Mouse (Mus musculus): ENCODE data around the gene Myo1b. TPM values are rescaled to one million over a fixed set of nuclear protein-coding genes. Genes with fewer than 3 reads are reported as not detected.

The Myo1b gene
- polyA plus RNA-seq, 1 experiment from 2014 or later: 88.8 TPM

DNA sequence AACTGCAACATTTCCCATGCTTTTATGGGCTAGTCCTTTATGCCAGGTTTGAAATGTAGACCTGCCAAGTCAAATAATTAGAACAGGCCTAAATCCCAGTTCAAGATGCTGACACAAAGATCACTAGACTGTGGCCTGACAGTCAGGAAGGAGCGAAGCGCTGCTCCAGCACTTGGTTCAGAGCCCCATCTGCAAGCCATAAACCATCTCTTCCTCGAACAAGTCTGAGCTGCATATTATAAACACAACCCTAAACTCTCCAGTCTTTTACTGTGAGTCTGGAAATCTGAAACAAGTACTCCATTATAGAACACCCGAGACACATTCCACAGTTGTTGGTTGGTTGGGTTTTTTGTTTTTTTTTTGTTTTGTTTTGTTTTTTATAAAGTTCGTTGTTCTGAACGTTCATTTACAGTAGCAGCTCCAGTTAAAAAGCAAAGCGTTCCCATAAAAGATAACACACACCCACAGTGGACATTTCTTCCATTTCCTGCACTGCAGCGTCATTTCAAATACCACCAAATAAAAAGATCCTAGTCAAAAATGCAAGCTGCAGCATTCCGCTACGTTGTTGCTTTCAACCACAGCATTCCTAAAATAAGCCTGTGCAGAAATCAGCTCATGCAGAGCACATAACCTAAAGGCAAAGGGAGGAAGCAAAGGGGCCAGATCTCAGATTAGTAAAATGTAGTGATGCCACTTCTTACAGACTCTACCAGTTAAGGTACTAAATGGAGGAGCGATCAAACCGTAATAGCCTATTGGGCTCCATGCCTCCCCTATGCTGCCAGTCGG is 94.0 kb downstream of the Myo1b start:
- Histone ChIP-seq H3K27ac (ENCODE audit: low read depth, low read length) (no peak overlapping the region), H3K4me2 (replicated peaks; ENCODE audit: low read depth, low read length) (no peak overlapping the region), H3K27me3 (ENCODE audit: control insufficient read depth, insufficient read depth, low read length) (no peaks in the 10 kb centered on the region), H3K4me1 (ENCODE audit: control insufficient read depth, insufficient read depth, low read length) (0 out of 2 replicates have a peak, but pooled peaks cover 4% of the 10 kb centered on the region), H3K9me3 (ENCODE audit: control insufficient read depth, low read length) (no peaks in the 10 kb centered on the region), H3K36me3 (ENCODE audit: control insufficient read depth, insufficient read depth, low read length) (peaks cover 3% of the 10 kb centered on the region; the same call in 1 of the 2 replicates), H3K4me3 (ENCODE audit: low read length) (no peak overlapping the region), H3K9ac (ENCODE audit: low read depth, low read length) (no peak overlapping the region)
- WGBS: 58% methylated on average over 13 of the region's 13 CpGs
- 0 out of 2 replicates have a peak, but pooled peaks have one; percentile 39 for ATAC-seq (ENCODE audit: low FRiP score, low TSS enrichment)

DNA sequence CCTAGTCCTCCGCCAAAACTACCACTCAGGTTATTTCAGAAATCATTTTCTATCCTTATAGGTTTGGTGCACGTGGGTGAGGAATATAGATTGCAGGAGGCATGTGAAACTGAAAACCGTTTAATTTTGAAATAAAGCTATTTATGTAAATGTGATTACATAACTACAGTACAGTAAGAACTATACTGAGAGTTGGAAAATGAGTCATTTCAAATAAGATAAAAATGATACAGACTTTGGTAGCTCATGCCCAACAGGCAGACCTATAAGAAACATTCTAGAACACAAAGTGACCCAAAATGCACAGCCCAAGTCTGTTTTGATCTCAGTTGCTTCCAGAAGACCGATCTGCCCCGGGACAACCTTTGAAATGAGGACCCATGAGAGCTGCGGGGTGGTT is 95.4 kb downstream of the Myo1b start:
- Histone ChIP-seq H3K4me1 (ENCODE audit: control insufficient read depth, insufficient read depth, low read length) (0 out of 2 replicates have a peak, but pooled peaks cover 4% of the 10 kb centered on the region), H3K4me2 (replicated peaks; ENCODE audit: low read depth, low read length) (no peak overlapping the region), H3K27me3 (ENCODE audit: control insufficient read depth, insufficient read depth, low read length) (no peaks in the 10 kb centered on the region), H3K27ac (ENCODE audit: low read depth, low read length) (no peak overlapping the region), H3K9me3 (ENCODE audit: control insufficient read depth, low read length) (no peaks in the 10 kb centered on the region), H3K9ac (ENCODE audit: low read depth, low read length) (no peak overlapping the region), H3K36me3 (ENCODE audit: control insufficient read depth, insufficient read depth, low read length) (peaks cover 3% of the 10 kb centered on the region; the same call in 1 of the 2 replicates), H3K4me3 (ENCODE audit: low read length) (no peak overlapping the region)
- no peak for ATAC-seq (ENCODE audit: low FRiP score, low TSS enrichment)
- WGBS: 93% methylated on average over 6 of the region's 6 CpGs

DNA sequence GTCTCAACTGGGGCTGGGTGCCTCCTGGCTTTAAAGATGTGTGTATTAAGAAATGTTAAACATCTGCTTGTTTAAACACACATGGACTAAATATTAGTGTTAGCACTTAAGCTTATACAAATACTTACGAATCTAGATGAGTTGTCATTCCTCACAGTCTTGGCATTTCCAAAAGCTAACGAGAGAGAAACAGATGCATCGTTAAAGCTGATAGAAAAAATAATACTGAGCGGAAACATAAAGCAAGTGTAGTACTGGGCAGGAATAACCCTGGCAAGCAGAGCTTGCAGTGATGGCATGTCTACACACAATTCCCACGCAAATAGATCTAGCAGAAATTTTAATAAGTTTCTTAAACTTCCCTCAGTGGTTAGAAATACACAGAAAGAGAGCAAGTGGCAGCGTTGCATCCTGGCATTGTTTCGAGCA is 95.8 kb downstream of the Myo1b start:
- no peaks in the 10 kb centered on the region for H3K27me3 ChIP-seq (ENCODE audit: control insufficient read depth, insufficient read depth, low read length)
- 0 out of 2 replicates have a peak, but pooled peaks cover 4% of the 10 kb centered on the region for H3K4me1 ChIP-seq (ENCODE audit: control insufficient read depth, insufficient read depth, low read length)
- ATAC-seq (ENCODE audit: low FRiP score, low TSS enrichment): no peak
- no peak overlapping the region for H3K4me3 ChIP-seq (ENCODE audit: low read length)
- WGBS: 78% methylated on average over 7 of the region's 7 CpGs
- peaks cover 3% of the 10 kb centered on the region; the same call in 1 of the 2 replicates for H3K36me3 ChIP-seq (ENCODE audit: control insufficient read depth, insufficient read depth, low read length)
- no peak overlapping the region for H3K4me2 ChIP-seq (replicated peaks; ENCODE audit: low read depth, low read length)
- no peak overlapping the region for H3K9ac ChIP-seq (ENCODE audit: low read depth, low read length)
- no peaks in the 10 kb centered on the region for H3K9me3 ChIP-seq (ENCODE audit: control insufficient read depth, low read length)
- H3K27ac ChIP-seq (ENCODE audit: low read depth, low read length): no peak overlapping the region

DNA sequence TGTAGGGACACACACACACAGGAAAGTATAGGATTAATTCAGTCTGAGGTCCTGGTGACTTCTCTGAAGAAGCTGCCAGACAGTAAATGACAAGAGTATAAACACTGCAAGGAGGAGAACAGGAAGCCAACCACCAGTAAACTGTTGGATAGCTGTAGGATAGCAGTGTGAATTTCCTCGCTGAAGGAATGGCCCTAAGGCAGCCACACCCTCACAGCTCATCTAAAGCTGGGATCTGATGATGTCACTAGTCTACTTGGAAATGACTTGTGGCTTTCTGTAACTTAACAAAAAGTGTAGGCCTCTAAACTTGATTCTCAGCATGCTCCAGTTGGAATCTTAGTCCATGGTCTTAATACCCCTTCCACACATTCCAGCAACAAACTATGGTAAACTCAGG is 100.2 kb downstream of the Myo1b start:
- WGBS: 70% methylated on average over 1 of the region's 1 CpGs
- H3K36me3 ChIP-seq (ENCODE audit: control insufficient read depth, insufficient read depth, low read length): no peaks in the 10 kb centered on the region; the same call in 1 of the 2 replicates
- H3K4me2 ChIP-seq (replicated peaks; ENCODE audit: low read depth, low read length): no peak overlapping the region
- H3K4me3 ChIP-seq (ENCODE audit: low read length): no peak overlapping the region
- no peaks in the 10 kb centered on the region for H3K9me3 ChIP-seq (ENCODE audit: control insufficient read depth, low read length)
- no peak for ATAC-seq (ENCODE audit: low FRiP score, low TSS enrichment)
- no peak overlapping the region for H3K27ac ChIP-seq (ENCODE audit: low read depth, low read length)
- H3K9ac ChIP-seq (ENCODE audit: low read depth, low read length): no peak overlapping the region
- no peaks in the 10 kb centered on the region for H3K27me3 ChIP-seq (ENCODE audit: control insufficient read depth, insufficient read depth, low read length)
- no peaks in the 10 kb centered on the region for H3K4me1 ChIP-seq (ENCODE audit: control insufficient read depth, insufficient read depth, low read length)

DNA sequence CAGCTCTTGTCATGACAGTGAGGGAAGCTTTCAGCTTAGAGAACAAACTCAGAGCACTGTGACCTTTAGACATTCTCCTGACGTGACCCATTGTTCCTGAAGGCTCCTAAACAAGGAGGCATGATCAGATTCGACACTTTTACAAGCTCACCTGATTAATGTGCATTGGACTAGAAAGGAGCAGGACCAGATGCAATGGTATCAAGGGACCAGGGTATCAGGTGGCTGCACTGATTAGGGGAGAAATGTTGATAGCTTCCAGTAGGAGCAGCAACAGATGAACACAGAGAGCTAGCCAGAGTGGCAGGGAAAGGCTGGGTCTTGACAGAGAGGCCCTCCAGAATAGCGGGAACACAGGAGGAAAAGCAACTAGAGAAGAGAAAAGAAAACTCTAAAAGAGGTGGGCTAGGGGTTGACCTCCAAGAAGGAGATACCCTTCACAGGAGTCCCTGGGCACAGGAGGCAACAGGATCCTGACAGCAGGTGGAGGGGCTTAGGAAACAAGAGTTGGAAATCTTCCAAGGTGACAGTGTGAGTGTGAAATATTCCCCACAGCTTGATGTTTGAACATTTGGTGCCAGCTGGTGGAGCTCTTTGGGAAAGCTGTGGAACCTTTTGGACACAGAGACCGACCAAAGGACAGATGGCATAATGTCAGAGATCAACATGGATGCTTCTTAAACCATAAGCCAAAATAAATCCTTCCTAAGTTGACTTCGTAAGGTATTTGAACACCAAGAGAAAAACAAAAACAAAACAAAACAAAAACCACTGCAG is 100.8 kb downstream of the Myo1b start:
- Histone ChIP-seq H3K36me3 (ENCODE audit: control insufficient read depth, insufficient read depth, low read length) (no peaks in the 10 kb centered on the region; the same call in 1 of the 2 replicates), H3K4me3 (ENCODE audit: low read length) (no peak overlapping the region), H3K27me3 (ENCODE audit: control insufficient read depth, insufficient read depth, low read length) (no peaks in the 10 kb centered on the region), H3K4me2 (replicated peaks; ENCODE audit: low read depth, low read length) (no peak overlapping the region), H3K9ac (ENCODE audit: low read depth, low read length) (no peak overlapping the region), H3K4me1 (ENCODE audit: control insufficient read depth, insufficient read depth, low read length) (no peaks in the 10 kb centered on the region), H3K27ac (ENCODE audit: low read depth, low read length) (no peak overlapping the region), H3K9me3 (ENCODE audit: control insufficient read depth, low read length) (no peaks in the 10 kb centered on the region)
- WGBS: 41% methylated on average over 5 of the region's 5 CpGs
- ATAC-seq (ENCODE audit: low FRiP score, low TSS enrichment): peak; percentile 80

DNA sequence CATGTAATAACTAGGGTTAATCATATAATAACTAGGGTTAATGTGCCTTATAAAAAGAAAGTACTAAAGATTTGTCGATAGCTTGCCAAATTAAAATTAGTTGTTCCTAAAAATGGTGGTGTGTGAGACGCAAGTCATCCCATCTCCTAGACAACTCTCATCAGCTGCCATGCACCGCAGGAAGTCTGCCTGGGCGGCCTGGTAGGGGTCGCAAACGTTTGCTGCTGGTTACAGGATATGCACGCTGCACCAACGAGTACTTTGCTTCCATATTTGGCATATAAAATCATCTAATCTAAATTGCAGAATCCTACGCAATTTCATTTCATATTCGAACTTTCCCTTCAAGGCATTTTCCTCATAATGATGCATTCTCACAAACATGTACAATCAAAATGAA is 107.0 kb downstream of the Myo1b start:
- Histone ChIP-seq H3K9ac (ENCODE audit: low read depth, low read length) (no peak overlapping the region), H3K4me1 (ENCODE audit: control insufficient read depth, insufficient read depth, low read length) (no peaks in the 10 kb centered on the region), H3K36me3 (ENCODE audit: control insufficient read depth, insufficient read depth, low read length) (peaks cover under 1% of the 10 kb centered on the region; the same call in 1 of the 2 replicates), H3K4me2 (replicated peaks; ENCODE audit: low read depth, low read length) (no peak overlapping the region), H3K4me3 (ENCODE audit: low read length) (no peak overlapping the region), H3K27me3 (ENCODE audit: control insufficient read depth, insufficient read depth, low read length) (no peaks in the 10 kb centered on the region), H3K27ac (ENCODE audit: low read depth, low read length) (no peak overlapping the region), H3K9me3 (ENCODE audit: control insufficient read depth, low read length) (no peaks in the 10 kb centered on the region)
- 86% methylated on average over 10 of the region's 10 CpGs for WGBS
- no peak for ATAC-seq (ENCODE audit: low FRiP score, low TSS enrichment)

DNA sequence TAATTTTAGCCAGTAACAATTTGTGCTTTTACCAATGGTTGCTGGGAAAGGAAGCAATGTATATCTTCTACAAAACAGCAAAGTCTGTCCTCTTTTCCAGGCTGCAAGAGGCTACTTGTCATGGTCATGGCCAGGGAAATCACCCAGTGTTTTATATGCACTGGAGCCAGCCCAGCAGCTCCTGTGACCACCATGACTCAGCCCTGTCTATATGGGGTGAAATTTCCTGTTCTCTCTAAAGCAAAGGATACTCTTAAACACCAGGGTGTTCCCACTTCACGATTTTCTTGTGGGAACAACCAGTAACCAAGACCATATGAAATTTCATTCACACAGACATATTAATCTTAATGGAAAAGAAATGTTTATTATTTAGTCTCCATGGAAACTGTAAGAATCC is 107.6 kb downstream of the Myo1b start:
- Histone ChIP-seq H3K27ac (ENCODE audit: low read depth, low read length) (no peak overlapping the region), H3K4me3 (ENCODE audit: low read length) (no peak overlapping the region), H3K9me3 (ENCODE audit: control insufficient read depth, low read length) (no peaks in the 10 kb centered on the region), H3K4me1 (ENCODE audit: control insufficient read depth, insufficient read depth, low read length) (no peaks in the 10 kb centered on the region), H3K36me3 (ENCODE audit: control insufficient read depth, insufficient read depth, low read length) (peaks cover 2% of the 10 kb centered on the region; the same call in 1 of the 2 replicates), H3K27me3 (ENCODE audit: control insufficient read depth, insufficient read depth, low read length) (no peaks in the 10 kb centered on the region), H3K9ac (ENCODE audit: low read depth, low read length) (no peak overlapping the region), H3K4me2 (replicated peaks; ENCODE audit: low read depth, low read length) (no peak overlapping the region)
- ATAC-seq (ENCODE audit: low FRiP score, low TSS enrichment): no peak
- WGBS: 81% methylated on average over 1 of the region's 1 CpGs

DNA sequence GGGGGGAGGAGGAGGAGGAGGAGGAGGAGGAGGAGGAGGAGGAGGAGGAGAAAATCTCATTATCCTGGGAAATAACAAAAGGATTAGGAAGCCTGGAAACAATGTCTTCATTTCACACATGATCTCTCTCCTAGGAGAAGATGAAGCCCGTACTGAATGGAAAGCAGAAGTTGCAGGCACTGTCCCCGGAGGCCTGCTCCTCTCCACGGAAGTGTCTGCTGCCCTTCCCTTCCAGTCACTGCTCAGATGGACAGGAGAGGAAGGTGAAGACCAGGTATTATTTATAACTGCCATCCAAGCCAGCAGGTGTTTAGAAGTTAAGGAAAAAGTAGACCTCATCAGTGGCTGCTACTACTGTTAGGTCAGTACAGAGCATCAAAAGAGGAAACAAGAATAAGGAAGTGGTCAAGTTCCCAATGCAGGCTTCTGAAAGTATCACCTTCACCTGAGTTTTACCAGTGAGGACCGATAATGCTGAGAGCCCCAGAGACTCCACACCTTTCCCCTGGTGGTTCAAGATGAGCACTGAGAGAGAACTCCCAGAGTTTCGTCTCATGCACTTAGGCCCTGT is 110.7 kb downstream of the Myo1b start:
- Histone ChIP-seq H3K27me3 (ENCODE audit: control insufficient read depth, insufficient read depth, low read length) (no peaks in the 10 kb centered on the region), H3K4me1 (ENCODE audit: control insufficient read depth, insufficient read depth, low read length) (no peaks in the 10 kb centered on the region), H3K9ac (ENCODE audit: low read depth, low read length) (no peak overlapping the region), H3K9me3 (ENCODE audit: control insufficient read depth, low read length) (no peaks in the 10 kb centered on the region), H3K4me3 (ENCODE audit: low read length) (no peak overlapping the region), H3K4me2 (replicated peaks; ENCODE audit: low read depth, low read length) (no peak overlapping the region), H3K27ac (ENCODE audit: low read depth, low read length) (no peak overlapping the region), H3K36me3 (ENCODE audit: control insufficient read depth, insufficient read depth, low read length) (peaks cover 12% of the 10 kb centered on the region; the same call in 1 of the 2 replicates)
- WGBS: 84% methylated on average over 5 of the region's 5 CpGs
- no peak for ATAC-seq (ENCODE audit: low FRiP score, low TSS enrichment)

Data from kidney, embryonic 14.5 days (tissue).